Mouse (Mus musculus): ENCODE measurements at regions not wholly inside any gene's neighbourhood (a gene's known extent, or its start where the extent isn't known, plus 50 kb on each side); places are given as distances from the start of the nearest gene placed in this dataset.

GRCm38 (mm10) chr2:160433252-160433651 is 66.4 kb upstream of the Mafb start:
- TF ChIP-seq CTCF (IDR thresholded peaks at IDR 0.05), result no peak
- TF ChIP-seq POLR2A (IDR thresholded peaks at IDR 0.05; ENCODE audit: insufficient read depth, low read depth, low read length), result no peak
- TF ChIP-seq EP300 (IDR thresholded peaks at IDR 0.05; ENCODE audit: insufficient read depth, low read depth, low read length), result no peak
